Mouse (Mus musculus) cerebellum, adult 2 months (tissue): ENCODE measurements at regions not wholly inside any gene's neighbourhood (a gene's known extent, or its start where the extent isn't known, plus 50 kb on each side); places are given as distances from the start of the nearest gene placed in this dataset.

ENCODE experiments used
- CTCF ChIP-seq: fragments of 200-500 bp; IDR thresholded peaks from 2 replicates; pipeline ENCODE4 v1.5.1; 2011; ENCODE audit warnings: low read depth, mild to moderate bottlenecking, control low read depth, low read length, moderate library complexity, borderline replicate concordance; ENCODE audit not compliant: insufficient read depth
- POLR2A ChIP-seq: fragments of 200-500 bp; IDR thresholded peaks from 2 replicates; pipeline ENCODE4 v1.6.1; 2011; ENCODE audit warnings: low read length, control low read depth, borderline replicate concordance; ENCODE audit not compliant: insufficient read depth

GRCm38 (mm10) chr7:125254302-125254701 lies 190.2 kb upstream of the Kdm8 start:
- TF ChIP-seq CTCF (no peak), POLR2A (no peak)
